Mouse (Mus musculus): ENCODE measurements around the gene Gpc4. TPM values are rescaled to one million over a fixed set of nuclear protein-coding genes. Genes with fewer than 3 reads are reported as not detected.
A peak's percentile ranks its signal among the peaks of the same experiment; 100 is the strongest.

Gene Gpc4
- 17.5 and 18.8 TPM in 2 replicates for polyA plus RNA-seq (2016; fragmentation: Nextera tagmentation; extraction: Ambion mirVana)

GRCm38 (mm10) chrX:52164738-52165554 is at the start of gene Gpc4:
Gene Gpc4 (minus strand): TSS chrX:52165252.
- Histone ChIP-seq H3K27ac (peak within 1 kb of the TSS; percentile 80), H3K4me1 (peaks cover 13% of the 10 kb centered on the region; the same call in 1 of the 2 replicates), H3K4me3 (peak within 1 kb of the TSS; percentile 60), H3K27me3 (ENCODE audit: low read depth, poor library complexity, severe bottlenecking) (peaks cover 67% of the 10 kb centered on the region), H3K36me3 (no peaks in the 10 kb centered on the region), H3K9me3 (replicated peaks) (no peaks in the 10 kb centered on the region)
- peak; percentile 84 for DNase-seq (ENCODE audit: low spot score)
- 9% methylated on average over 64 of the region's 76 CpGs for WGBS

GRCm38 (mm10) chrX:52212846-52213245 is 47.8 kb upstream of the Gpc4 start:
- peaks cover 53% of the 10 kb centered on the region for H3K27me3 ChIP-seq (ENCODE audit: low read depth, poor library complexity, severe bottlenecking)
- no peak overlapping the region for H3K27ac ChIP-seq
- H3K36me3 ChIP-seq: no peaks in the 10 kb centered on the region
- no peaks in the 10 kb centered on the region for H3K9me3 ChIP-seq (replicated peaks)
- 47% methylated on average over 4 of the region's 4 CpGs for WGBS
- peaks cover 11% of the 10 kb centered on the region for H3K4me1 ChIP-seq
- DNase-seq (ENCODE audit: low spot score): no peak
- H3K4me3 ChIP-seq: no peak overlapping the region

- H3K27me3 ChIP-seq (ENCODE audit: low read depth, poor library complexity, severe bottlenecking): peaks cover 41% of the 10 kb centered on the region
- H3K4me3 ChIP-seq: no peak overlapping the region
- no peaks in the 10 kb centered on the region for H3K9me3 ChIP-seq (replicated peaks)
- H3K27ac ChIP-seq: no peak overlapping the region
- H3K4me1 ChIP-seq: peaks cover 8% of the 10 kb centered on the region; the same call in 1 of the 2 replicates
- no peak for DNase-seq (ENCODE audit: low spot score)
- WGBS: 26% methylated on average over 6 of the region's 6 CpGs
- no peaks in the 10 kb centered on the region for H3K36me3 ChIP-seq
These were observed 34.8 kb upstream of the Gpc4 start for GRCm38 (mm10) chrX:52199836-52200235.

GRCm38 (mm10) chrX:52193311-52193968 is 28.4 kb upstream of the Gpc4 start:
- 26% methylated on average over 4 of the region's 4 CpGs for WGBS
- Histone ChIP-seq H3K27ac (no peak overlapping the region), H3K4me1 (0 out of 2 replicates have a peak, but pooled peaks cover 4% of the 10 kb centered on the region), H3K27me3 (ENCODE audit: low read depth, poor library complexity, severe bottlenecking) (peaks cover 64% of the 10 kb centered on the region), H3K4me3 (no peak overlapping the region), H3K36me3 (no peaks in the 10 kb centered on the region), H3K9me3 (replicated peaks) (no peaks in the 10 kb centered on the region)
- no peak for DNase-seq (ENCODE audit: low spot score)

GRCm38 (mm10) chrX:52189094-52189493 is 24.0 kb upstream of the Gpc4 start:
- no peak overlapping the region for H3K27ac ChIP-seq
- H3K4me3 ChIP-seq: no peak overlapping the region
- no peak for DNase-seq (ENCODE audit: low spot score)
- peaks cover 89% of the 10 kb centered on the region for H3K27me3 ChIP-seq (ENCODE audit: low read depth, poor library complexity, severe bottlenecking)
- H3K36me3 ChIP-seq: no peaks in the 10 kb centered on the region
- H3K4me1 ChIP-seq: peaks cover 7% of the 10 kb centered on the region
- no peaks in the 10 kb centered on the region for H3K9me3 ChIP-seq (replicated peaks)
- WGBS: 37% methylated on average over 4 of the region's 4 CpGs

GRCm38 (mm10) chrX:52183551-52184442 is 18.7 kb upstream of the Gpc4 start:
- no peak for DNase-seq (ENCODE audit: low spot score)
- H3K27me3 ChIP-seq (ENCODE audit: low read depth, poor library complexity, severe bottlenecking): peaks cover 85% of the 10 kb centered on the region
- WGBS: 38% methylated on average over 5 of the region's 5 CpGs

GRCm38 (mm10) chrX:52181401-52181800 is 16.3 kb upstream of the Gpc4 start:
- DNase-seq (ENCODE audit: low spot score): no peak
- peaks cover 61% of the 10 kb centered on the region for H3K27me3 ChIP-seq (ENCODE audit: low read depth, poor library complexity, severe bottlenecking)
- WGBS: 76% methylated on average over 2 of the region's 2 CpGs
- no peak overlapping the region for H3K27ac ChIP-seq
- no peaks in the 10 kb centered on the region for H3K9me3 ChIP-seq (replicated peaks)
- no peaks in the 10 kb centered on the region for H3K36me3 ChIP-seq
- peaks cover 6% of the 10 kb centered on the region for H3K4me1 ChIP-seq
- H3K4me3 ChIP-seq: no peak overlapping the region

More at GRCm38 (mm10) chrX:52183551-52184442, 18.7 kb upstream of the Gpc4 start:
- H3K4me3 ChIP-seq: no peak overlapping the region
- H3K27ac ChIP-seq: no peak overlapping the region
- no peaks in the 10 kb centered on the region for H3K9me3 ChIP-seq (replicated peaks)
- H3K4me1 ChIP-seq: peaks cover 6% of the 10 kb centered on the region
- no peaks in the 10 kb centered on the region for H3K36me3 ChIP-seq

GRCm38 (mm10) chrX:52177067-52177466 is 12.0 kb upstream of the Gpc4 start:
- Histone ChIP-seq H3K27me3 (ENCODE audit: low read depth, poor library complexity, severe bottlenecking) (peaks cover 36% of the 10 kb centered on the region), H3K9me3 (replicated peaks) (no peaks in the 10 kb centered on the region), H3K27ac (no peak overlapping the region), H3K4me3 (no peak overlapping the region), H3K4me1 (no peaks in the 10 kb centered on the region), H3K36me3 (no peaks in the 10 kb centered on the region)
- WGBS: 85% methylated on average over 4 of the region's 4 CpGs
- no peak for DNase-seq (ENCODE audit: low spot score)

GRCm38 (mm10) chrX:52167519-52168244 is 2.6 kb upstream of the Gpc4 start:
- WGBS: 38% methylated on average over 6 of the region's 6 CpGs
- H3K27ac ChIP-seq: no peak overlapping the region
- H3K36me3 ChIP-seq: no peaks in the 10 kb centered on the region
- H3K4me1 ChIP-seq: peaks cover 13% of the 10 kb centered on the region; the same call in 1 of the 2 replicates
- peaks cover 67% of the 10 kb centered on the region for H3K27me3 ChIP-seq (ENCODE audit: low read depth, poor library complexity, severe bottlenecking)
- no peaks in the 10 kb centered on the region for H3K9me3 ChIP-seq (replicated peaks)
- no peak for DNase-seq (ENCODE audit: low spot score)
- H3K4me3 ChIP-seq: no peak overlapping the region

- WGBS: 27% methylated on average over 5 of the region's 7 CpGs
- Histone ChIP-seq H3K9me3 (replicated peaks) (no peaks in the 10 kb centered on the region), H3K4me1 (peaks cover 13% of the 10 kb centered on the region; the same call in 1 of the 2 replicates), H3K36me3 (no peaks in the 10 kb centered on the region), H3K4me3 (peak overlapping the region; percentile 60), H3K27me3 (ENCODE audit: low read depth, poor library complexity, severe bottlenecking) (peaks cover 67% of the 10 kb centered on the region), H3K27ac (peak overlapping the region; percentile 80; the same call in 1 of the 2 replicates)
- DNase-seq (ENCODE audit: low spot score): no peak
These were observed 495 bp upstream of the Gpc4 start for GRCm38 (mm10) chrX:52165555-52165938.

GRCm38 (mm10) chrX:52164134-52164737 is 816 bp downstream of the Gpc4 start:
- Histone ChIP-seq H3K27me3 (ENCODE audit: low read depth, poor library complexity, severe bottlenecking) (peaks cover 69% of the 10 kb centered on the region), H3K4me3 (peak overlapping the region; percentile 60), H3K9me3 (replicated peaks) (no peaks in the 10 kb centered on the region), H3K36me3 (no peaks in the 10 kb centered on the region), H3K4me1 (peaks cover 13% of the 10 kb centered on the region; the same call in 1 of the 2 replicates), H3K27ac (peak overlapping the region; percentile 80)
- peak; percentile 39 for DNase-seq (ENCODE audit: low spot score)
- WGBS: 13% methylated on average over 39 of the region's 44 CpGs

All from limb, embryonic 10.5 days (tissue).